Comparison of ENCODE assay signal across 13 mouse cellular contexts in the genomic region with DNA sequence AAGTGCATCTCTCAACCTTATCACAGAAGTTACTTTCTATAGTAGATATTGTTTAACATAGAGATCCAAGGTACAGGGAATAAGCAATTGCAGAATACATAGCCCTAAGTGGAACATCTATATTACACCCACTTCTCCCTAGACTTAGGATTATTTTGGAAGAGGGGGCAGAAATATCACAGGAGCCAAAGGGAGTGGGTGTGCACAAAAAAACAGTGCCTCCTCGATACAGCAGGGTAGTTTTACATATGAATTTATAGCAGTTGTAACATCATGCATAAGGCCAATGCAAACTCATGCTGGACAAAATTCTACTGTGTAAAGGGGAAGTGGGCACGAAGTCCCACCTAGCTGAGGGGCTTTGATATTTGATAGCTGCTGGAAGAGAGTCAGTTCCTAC. TPM values are rescaled to one million over a fixed set of nuclear protein-coding genes. Genes with fewer than 3 reads are reported as not detected.
"Had no signal": no experiment of that assay in that cellular context is flagged by ENCODE, and none has a peak within 500 bp of the region (broad histone marks: within the 10 kb centered on the region; RNA-seq: fewer than 3 reads in every experiment).

No protein-coding gene starts in this region.

- DNase-seq: forebrain, postnatal 0 days; gastrocnemius, postnatal 14 days; gastrocnemius, postnatal 36 days; heart, adult 11 months; heart, adult 2 months; heart, postnatal 4 days; kidney, adult 18-20 months; kidney, adult 8-10 months; kidney, postnatal 10 days; kidney, postnatal 25 days; kidney, postnatal 4 days; liver had no signal

RNA-seq across cellular contexts. Expression of a gene that starts 38.5 kb away (rescaled TPM):
- polyA plus RNA-seq: inflammation-experienced regulatory T-cells, adult 6 months had no signal
